Mouse (Mus musculus) central nervous system, embryonic 14 days (tissue): Measurements from ENCODE around the gene Fads1. TPM values are rescaled to one million over a fixed set of nuclear protein-coding genes. Genes with fewer than 3 reads are reported as not detected.

ENCODE experiments used
- polyA plus RNA-seq: library from polyadenylated mRNA; depleted of rRNA; stranded (reverse); fragments of >200 nt; gene quantifications from 2 replicates; pipeline ENCODE4 v1.2.3, GENCODE M21; 2012; rRNA removed

Gene Fads1
- polyA plus RNA-seq = 125 and 133 TPM in 2 replicates

DNA sequence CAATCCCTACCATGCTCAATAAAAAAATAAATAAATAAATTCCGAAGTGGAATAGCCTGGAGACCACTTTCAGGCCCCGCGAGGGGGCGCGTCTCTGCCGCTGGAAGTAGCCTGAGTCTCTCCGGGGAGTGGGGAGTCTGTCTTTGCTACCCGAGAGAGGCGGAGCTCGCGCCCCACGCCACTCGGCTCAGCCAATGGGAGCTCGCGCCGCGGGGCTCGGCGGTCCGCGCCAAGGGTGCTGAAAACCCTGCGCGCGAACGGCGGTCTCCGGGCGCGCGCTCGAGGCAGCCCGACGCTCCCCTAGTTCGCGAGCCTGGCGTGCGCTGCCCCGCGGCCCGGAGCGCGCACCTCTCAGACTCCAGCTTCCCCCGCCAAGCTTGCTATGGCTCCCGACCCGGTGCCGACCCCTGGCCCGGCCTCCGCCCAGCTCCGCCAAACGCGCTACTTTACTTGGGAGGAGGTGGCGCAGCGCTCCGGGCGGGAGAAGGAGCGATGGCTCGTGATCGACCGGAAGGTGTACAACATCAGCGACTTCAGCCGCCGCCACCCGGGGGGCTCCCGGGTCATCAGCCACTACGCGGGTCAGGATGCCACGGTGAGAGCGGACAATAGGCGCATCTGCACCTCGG, at the start of gene Fads1:
Gene Fads1, plus strand, starts transcription at position 219 of the 629 bp plus-strand sequence.

DNA sequence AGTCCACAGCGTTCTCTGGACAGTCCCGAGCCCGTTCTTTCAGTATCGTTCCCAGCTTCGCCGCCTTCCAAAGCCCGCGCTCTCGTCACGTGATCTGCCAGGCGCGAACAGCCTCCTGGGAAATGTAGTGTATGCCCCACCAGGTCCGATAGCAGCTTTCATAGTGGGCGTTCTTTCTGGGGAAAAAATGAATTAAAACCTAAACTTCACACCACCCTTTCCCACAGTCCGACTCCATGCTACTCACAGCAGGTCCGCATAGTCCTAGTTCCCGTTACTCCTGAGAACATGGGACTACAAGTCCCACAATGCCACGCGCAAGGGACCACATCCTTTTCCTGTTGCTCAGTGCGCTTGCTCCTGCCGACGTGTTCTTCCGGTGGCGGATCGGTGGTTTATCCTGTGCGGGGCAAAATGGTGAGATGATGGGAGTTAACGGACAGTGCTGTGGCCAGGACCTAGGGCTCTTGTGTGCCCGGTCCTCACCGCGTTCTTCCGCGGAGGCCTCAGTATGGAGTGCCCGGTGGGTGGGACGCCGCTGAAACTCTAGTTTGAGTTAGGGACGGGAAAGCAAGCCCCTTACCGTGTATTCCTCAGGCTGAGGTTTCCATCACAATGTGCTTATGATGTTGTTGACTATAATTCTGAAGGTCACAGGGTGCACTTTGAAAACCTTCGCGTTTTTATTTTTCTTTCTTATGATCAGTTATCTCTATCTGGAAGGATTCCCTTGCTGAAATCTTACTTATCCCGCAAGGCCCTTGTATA, 21.3 kb downstream of the Fads1 start, which contains the start of the genes Tmem258 and Fen1:
Gene Tmem258, plus strand, starts transcription at position 167 of the 768 bp plus-strand sequence.
Gene Fen1, minus strand, starts transcription at position 322 of the 768 bp plus-strand sequence.

DNA sequence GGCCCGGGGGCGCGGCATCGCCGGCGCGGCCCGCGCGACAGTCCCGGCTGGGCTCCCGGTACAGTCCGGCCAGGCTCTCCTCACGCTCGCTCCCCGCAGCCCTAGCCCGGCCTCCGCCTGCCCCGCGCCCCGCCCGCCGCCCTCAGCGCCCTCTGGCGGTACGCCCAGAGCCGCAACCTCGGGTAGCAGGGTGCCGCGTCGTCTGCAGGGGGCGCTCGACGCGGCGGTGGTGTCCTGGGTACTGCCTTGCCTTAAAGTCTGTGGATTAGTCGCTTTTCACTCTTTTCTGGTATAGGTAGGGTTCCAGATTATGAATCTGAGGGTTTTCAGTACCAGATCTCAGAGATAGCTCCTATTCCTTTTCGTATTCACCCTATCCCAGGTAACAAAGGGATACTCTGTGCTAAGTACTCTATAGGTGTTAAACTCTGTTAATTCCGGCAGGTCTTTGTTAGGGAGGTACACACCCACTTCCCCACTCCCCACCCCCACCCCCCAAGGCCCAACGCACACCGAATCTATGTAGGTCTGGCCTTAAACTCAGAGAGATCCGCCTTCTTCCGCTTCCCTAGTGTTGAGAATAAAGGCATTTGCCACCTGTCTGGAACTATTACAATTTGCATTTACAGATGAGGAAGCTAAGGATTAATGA, 58.1 kb downstream of the Fads1 start, which contains the start of gene Myrf:
Gene Myrf, minus strand, starts transcription at position 95 of the 652 bp plus-strand sequence.

Other genes starting within 250 kb of the Fads1 start
- gene Fth1, start 202.3 kb upstream of the Fads1 start, polyA plus RNA-seq = 769 and 784 TPM in 2 replicates
- 0.91 and 0.99 TPM in 2 replicates for gene Best1, start 181.3 kb upstream of the Fads1 start, polyA plus RNA-seq
- gene Rab3il1, start 181.2 kb upstream of the Fads1 start, polyA plus RNA-seq = 21.0 and 26.4 TPM in 2 replicates
- gene Fads3, start 141.3 kb upstream of the Fads1 start, polyA plus RNA-seq = 35.8 and 40.4 TPM in 2 replicates
- 147 and 162 TPM in 2 replicates for gene Fads2, start 81.1 kb upstream of the Fads1 start, polyA plus RNA-seq
- gene Tmem258, start 21.1 kb downstream of the Fads1 start, polyA plus RNA-seq = 151 TPM in 2 replicates
- gene Fen1, start 21.3 kb downstream of the Fads1 start, polyA plus RNA-seq = 28.4 and 35.3 TPM in 2 replicates
- gene Myrf, start 57.9 kb downstream of the Fads1 start, polyA plus RNA-seq = 1.3 and 1.9 TPM in 2 replicates
- gene Dagla, start 122.0 kb downstream of the Fads1 start, polyA plus RNA-seq = 15.1 and 16.4 TPM in 2 replicates
- 46.7 and 51.5 TPM in 2 replicates for gene Syt7, start 206.2 kb downstream of the Fads1 start, polyA plus RNA-seq